Mouse (Mus musculus) heart, postnatal 0 days (tissue): ENCODE measurements around the gene Sub1. TPM values are rescaled to one million over a fixed set of nuclear protein-coding genes. Genes with fewer than 3 reads are reported as not detected.

Source experiments
- ATAC-seq: fragments of 200-750 bp; cut with Nextera tagmentation; 2 replicates; pipeline ENCODE4 v1.8.0; 2017; ENCODE audit warnings: low read depth, moderate number of reproducible peaks, moderate library complexity; ENCODE audit not compliant: insufficient read depth
- DNase-seq: peaks from one replicate; pipeline ENCODE4 v3.0.0-alpha.2; 2016; ENCODE audit warnings: low spot score
- H3K27ac ChIP-seq: fragments of 300-500 bp; sonication (generic); 2 replicates; pipeline ENCODE4 v1.5.1; 2014; ENCODE audit warnings: low read depth, mild to moderate bottlenecking
- H3K27me3 ChIP-seq: fragments of 300-500 bp; sonication (generic); 2 replicates; pipeline ENCODE4 v1.6.1; 2014; ENCODE audit warnings: low read length, mixed read lengths; ENCODE audit not compliant: control insufficient read depth, insufficient read depth
- H3K36me3 ChIP-seq: fragments of 300-500 bp; sonication (generic); replicated peaks from 2 replicates; pipeline ENCODE4 v1.6.1; 2014; ENCODE audit warnings: low read length, mixed read lengths; ENCODE audit not compliant: control insufficient read depth, insufficient read depth
- H3K4me1 ChIP-seq: fragments of 300-500 bp; sonication (generic); 2 replicates; pipeline ENCODE4 v1.6.1; 2014; ENCODE audit warnings: antibody characterized with exemption; ENCODE audit not compliant: control insufficient read depth, insufficient read depth
- H3K4me2 ChIP-seq: fragments of 300-500 bp; sonication (generic); 2 replicates; pipeline ENCODE4 v1.6.1; 2014; ENCODE audit warnings: low read depth, mild to moderate bottlenecking, low read length, moderate library complexity
- H3K4me3 ChIP-seq: fragments of 300-500 bp; sonication (generic); 2 replicates; pipeline ENCODE4 v1.5.1; 2014; ENCODE audit warnings: low read depth, low read length
- H3K9ac ChIP-seq: fragments of 300-500 bp; sonication (generic); replicated peaks from 2 replicates; pipeline ENCODE4 v1.6.1; 2014; ENCODE audit warnings: low read depth, low read length, mixed read lengths
- H3K9me3 ChIP-seq: fragments of 300-500 bp; sonication (generic); replicated peaks from 2 replicates; pipeline ENCODE4 v1.6.1; 2016; ENCODE audit warnings: low read length; ENCODE audit not compliant: control insufficient read depth
- CTCF ChIP-seq: IDR thresholded peaks from 2 replicates; pipeline ENCODE4 v1.5.1; 2016; ENCODE audit warnings: antibody characterized with exemption, control low read depth, low read depth
- EP300 ChIP-seq: IDR thresholded peaks from 2 replicates; pipeline ENCODE4 v1.6.1; 2016; ENCODE audit warnings: antibody characterized with exemption, low read depth
- WGBS: fragments of 180-500 bp; shearing (Covaris S2); extraction: QIAGEN DNeasy Blood & Tissue Kit; methylation state at CpG from one replicate; pipeline ENCODE4 v1.1.7; 2014; 5-methylcytosine and 5-hydroxymethylcytosine counted together
- polyA plus RNA-seq: library from polyadenylated mRNA; unstranded; fragments of >200 nt; fragmentation: Nextera tagmentation; extraction: Ambion mirVana; gene quantifications from 2 replicates; pipeline ENCODE4 v1.2.1, GENCODE M21; 2015
- total RNA-seq: library from RNA; depleted of rRNA; stranded (reverse); fragments of >200 nt; gene quantifications from 2 replicates; pipeline ENCODE4 v1.2.3, GENCODE M21; 2014; ENCODE audit warnings: low replicate concordance

Gene Sub1
- total and polyA plus RNA-seq, 2 experiments from 2014 or later: 77.8 to 483 TPM

DNA sequence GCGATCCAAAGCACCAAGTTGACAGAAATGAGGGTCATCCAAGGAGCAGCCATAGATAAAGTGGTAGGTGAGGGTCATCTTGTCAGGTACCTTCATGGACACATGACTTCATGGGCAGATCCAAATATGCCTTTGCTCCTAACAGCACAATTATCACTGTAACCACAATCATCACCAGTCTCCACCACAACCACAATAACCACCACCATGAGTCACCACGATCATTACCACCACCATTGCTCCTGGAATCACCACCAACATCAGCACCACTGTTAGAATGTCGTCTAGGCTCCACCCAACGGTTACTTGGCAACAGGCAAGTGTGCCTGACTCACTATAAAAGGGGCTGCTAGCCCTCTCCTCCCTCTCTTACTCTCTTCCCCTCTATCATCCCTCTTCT lies 33.4 kb upstream of the Sub1 start:
- H3K27ac ChIP-seq: no peak overlapping the region
- no peak overlapping the region for H3K4me2 ChIP-seq
- H3K4me3 ChIP-seq: no peak overlapping the region
- ATAC-seq (no peak), DNase-seq (no peak)
- WGBS: 69% methylated on average over 4 of the region's 4 CpGs
- H3K36me3 ChIP-seq: no peaks in the 10 kb centered on the region
- no peaks in the 10 kb centered on the region for H3K9me3 ChIP-seq
- H3K4me1 ChIP-seq: no peaks in the 10 kb centered on the region
- TF ChIP-seq EP300 (no peak), CTCF (no peak)
- H3K27me3 ChIP-seq: no peaks in the 10 kb centered on the region
- no peak overlapping the region for H3K9ac ChIP-seq

DNA sequence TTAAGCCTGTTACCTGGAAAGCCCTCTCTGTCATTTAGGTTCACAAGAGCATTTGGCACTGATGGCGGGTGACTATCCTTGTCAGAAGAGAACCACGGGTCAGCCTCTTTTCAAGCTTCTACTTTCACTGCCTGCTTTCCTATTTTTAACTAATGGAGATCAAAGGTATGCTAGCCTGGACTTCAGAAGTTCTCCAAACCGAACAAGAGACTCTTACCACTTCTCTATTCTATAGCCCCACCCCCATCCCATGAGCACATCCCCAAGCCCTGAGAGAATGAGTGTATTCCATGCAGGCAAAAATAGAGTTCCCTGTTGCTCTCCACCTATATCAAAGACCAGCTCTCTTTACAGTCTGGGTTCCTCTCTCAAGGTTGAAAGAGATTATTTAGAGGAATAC lies 31.0 kb upstream of the Sub1 start:
- Histone ChIP-seq H3K27ac (no peak overlapping the region), H3K4me3 (no peak overlapping the region), H3K9me3 (no peaks in the 10 kb centered on the region), H3K4me2 (no peak overlapping the region), H3K4me1 (no peaks in the 10 kb centered on the region), H3K36me3 (no peaks in the 10 kb centered on the region), H3K27me3 (no peaks in the 10 kb centered on the region), H3K9ac (no peak overlapping the region)
- no peak for DNase-seq
- no peak for TF ChIP-seq CTCF
- no peak for TF ChIP-seq EP300
- ATAC-seq: no peak
- WGBS: 46% methylated on average over 3 of the region's 3 CpGs

DNA sequence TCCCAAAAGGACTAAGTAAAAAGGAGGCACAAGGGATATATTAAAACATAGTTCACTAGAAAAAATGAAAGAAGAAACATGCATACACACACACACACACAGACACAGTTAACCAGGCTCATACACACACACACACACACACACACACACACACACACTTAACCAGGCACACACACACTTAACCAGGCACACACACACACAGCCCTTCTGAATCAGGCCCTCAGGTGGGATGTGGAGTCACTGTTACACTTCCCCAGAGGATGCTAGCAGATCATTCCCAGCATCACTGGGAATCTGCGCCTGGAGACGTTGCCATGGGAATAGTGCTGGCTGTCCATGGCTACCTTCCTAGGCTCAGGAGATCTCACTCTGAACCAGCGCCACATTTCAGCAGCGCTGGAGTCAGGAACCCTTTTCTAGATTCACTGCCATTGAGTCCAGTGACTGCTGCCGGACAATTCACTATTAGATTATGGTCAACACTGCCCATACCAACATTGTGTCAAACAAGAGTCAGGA lies 30.2 kb upstream of the Sub1 start:
- Histone ChIP-seq H3K36me3 (no peaks in the 10 kb centered on the region), H3K4me3 (no peak overlapping the region), H3K9me3 (no peaks in the 10 kb centered on the region), H3K27me3 (no peaks in the 10 kb centered on the region), H3K9ac (no peak overlapping the region), H3K4me1 (no peaks in the 10 kb centered on the region), H3K27ac (no peak overlapping the region), H3K4me2 (no peak overlapping the region)
- WGBS: 84% methylated on average over 5 of the region's 5 CpGs
- no peak for ATAC-seq
- TF ChIP-seq CTCF: no peak
- no peak for TF ChIP-seq EP300
- no peak for DNase-seq

DNA sequence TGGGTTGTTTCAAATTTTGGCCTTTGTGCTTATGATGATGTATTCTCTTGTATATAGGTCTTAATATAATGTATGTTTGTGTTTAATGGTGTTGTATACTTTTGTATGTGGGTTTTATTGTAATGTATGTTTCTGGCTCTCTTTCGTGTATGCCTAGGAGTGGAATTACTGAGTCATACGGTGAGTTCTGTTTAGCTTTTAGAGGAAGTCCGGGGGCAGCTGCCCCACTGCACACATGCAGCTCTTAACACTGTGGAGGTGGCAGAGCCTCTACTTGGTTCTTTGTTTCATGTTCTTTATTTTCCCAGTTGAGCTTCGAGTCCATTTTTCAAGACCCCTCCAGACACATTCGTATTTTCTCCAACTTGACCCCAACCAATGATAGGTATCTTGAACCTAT lies 29.2 kb upstream of the Sub1 start:
- Histone ChIP-seq H3K4me3 (no peak overlapping the region), H3K36me3 (no peaks in the 10 kb centered on the region), H3K9ac (no peak overlapping the region), H3K4me2 (no peak overlapping the region), H3K4me1 (no peaks in the 10 kb centered on the region), H3K27me3 (no peaks in the 10 kb centered on the region), H3K9me3 (no peaks in the 10 kb centered on the region), H3K27ac (no peak overlapping the region)
- TF ChIP-seq EP300 (no peak), CTCF (no peak)
- WGBS: 70% methylated on average over 5 of the region's 5 CpGs
- ATAC-seq (no peak), DNase-seq (no peak)

DNA sequence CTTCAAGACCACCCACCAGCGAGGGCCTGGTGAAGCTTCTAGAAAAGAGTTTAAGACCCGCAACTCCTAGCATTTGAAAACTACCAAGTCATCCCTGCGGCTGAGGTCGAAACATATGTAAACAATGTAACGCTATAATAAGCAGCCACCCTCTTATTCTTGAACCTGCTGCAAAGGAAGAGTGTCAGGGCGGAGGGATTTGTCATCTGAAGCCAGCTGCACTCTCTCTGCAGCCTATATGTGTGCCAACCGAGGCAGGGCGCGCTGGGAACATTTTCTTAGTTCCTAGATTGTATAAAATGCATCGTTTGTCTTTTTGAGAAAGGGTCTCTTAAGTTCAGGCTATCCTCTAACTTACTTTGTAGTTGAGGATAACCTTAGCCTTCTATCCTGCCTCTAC lies 28.6 kb upstream of the Sub1 start:
- WGBS: 79% methylated on average over 10 of the region's 10 CpGs
- H3K4me1 ChIP-seq: no peaks in the 10 kb centered on the region
- no peak overlapping the region for H3K9ac ChIP-seq
- no peaks in the 10 kb centered on the region for H3K27me3 ChIP-seq
- no peaks in the 10 kb centered on the region for H3K9me3 ChIP-seq
- DNase-seq: no peak
- no peaks in the 10 kb centered on the region for H3K36me3 ChIP-seq
- no peak overlapping the region for H3K27ac ChIP-seq
- no peak overlapping the region for H3K4me2 ChIP-seq
- no peak overlapping the region for H3K4me3 ChIP-seq
- no peak for ATAC-seq
- no peak for TF ChIP-seq EP300
- no peak for TF ChIP-seq CTCF

DNA sequence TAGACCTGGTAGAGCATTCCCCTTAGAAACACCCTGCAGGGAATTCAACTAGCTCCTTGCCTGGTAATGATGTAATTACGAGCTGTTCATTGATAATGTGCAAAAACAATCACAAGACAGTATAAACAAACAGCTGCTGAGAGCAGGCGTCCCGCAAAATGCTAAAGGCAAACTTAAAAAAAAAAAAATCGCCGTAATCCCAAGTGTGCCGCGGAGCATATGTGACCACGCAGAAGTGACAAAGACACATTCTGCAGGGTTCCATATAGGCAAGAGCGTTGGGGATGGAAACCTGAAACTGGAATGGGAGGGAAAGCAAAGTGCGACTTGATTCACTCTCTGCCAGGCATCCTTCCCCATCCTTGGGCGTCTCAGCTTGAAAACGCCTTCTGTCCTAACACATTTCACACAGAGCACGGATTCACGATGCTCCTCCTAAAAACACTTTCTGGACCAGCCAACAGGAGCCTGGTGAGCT lies 28.0 kb upstream of the Sub1 start:
- Histone ChIP-seq H3K27ac (no peak overlapping the region), H3K4me3 (no peak overlapping the region), H3K4me2 (no peak overlapping the region), H3K9ac (no peak overlapping the region), H3K9me3 (no peaks in the 10 kb centered on the region), H3K4me1 (no peaks in the 10 kb centered on the region), H3K36me3 (no peaks in the 10 kb centered on the region), H3K27me3 (no peaks in the 10 kb centered on the region)
- no peak for ATAC-seq
- 46% methylated on average over 14 of the region's 14 CpGs for WGBS
- no peak for DNase-seq
- TF ChIP-seq CTCF: no peak
- TF ChIP-seq EP300: no peak
